Comparison of ENCODE assay signal across 22 mouse cellular contexts in genomic region chr6:134579506-134579905, GRCm38 (mm10). TPM values are rescaled to one million over a fixed set of nuclear protein-coding genes. Genes with fewer than 3 reads are reported as not detected.
DNase-seq lines count a peak whose midpoint lies in the region; TF ChIP-seq lines count a peak whose summit lies in the region.
"Had no signal": no experiment of that assay in that cellular context is flagged by ENCODE, and none has a peak within 500 bp of the region (broad histone marks: within the 10 kb centered on the region; RNA-seq: fewer than 3 reads in every experiment).

No protein-coding gene starts in this region.

- WGBS in kidney, adult 2 months: 98% methylated on average over 4 of the region's 4 CpGs
- 93% methylated on average over 4 of the region's 4 CpGs for WGBS in lung, adult 2 months

- no peaks in the 10 kb centered on the region for H3K36me3 ChIP-seq in kidney, adult 2 months (ENCODE audit: control insufficient read depth, insufficient read depth, low read length)
- H3K36me3 ChIP-seq: embryonic facial prominence, embryonic 13.5 days; embryonic facial prominence, embryonic 15.5 days; forebrain, embryonic 10.5 days; forebrain, embryonic 12.5 days; G1E had no signal

- H3K4me1 ChIP-seq in kidney, adult 2 months (ENCODE audit: control insufficient read depth, insufficient read depth, low read length): no peaks in the 10 kb centered on the region
- peaks cover 9% of the 10 kb centered on the region for H3K4me1 ChIP-seq in lung, adult 2 months (ENCODE audit: control insufficient read depth, insufficient read depth, low read length)
- H3K4me1 ChIP-seq: embryonic facial prominence, embryonic 13.5 days; embryonic facial prominence, embryonic 15.5 days; forebrain, embryonic 10.5 days had no signal

- H3K4me3 ChIP-seq in kidney, adult 2 months (ENCODE audit: insufficient read depth, low read depth, low read length): no peak overlapping the region
- H3K4me3 ChIP-seq in lung, adult 2 months (replicated peaks; ENCODE audit: extremely low read depth, low read depth, low read length): no peak overlapping the region
- H3K4me3 ChIP-seq: embryonic facial prominence, embryonic 13.5 days; embryonic facial prominence, embryonic 15.5 days; erythroblast, embryonic 14.5 days; forebrain, embryonic 10.5 days; forebrain, embryonic 12.5 days had no signal

- no peak for TF ChIP-seq CTCF in kidney, adult 2 months (conservative IDR thresholded peaks at IDR 0.05; ENCODE audit: insufficient read depth, insufficient read length, low read depth, low read length)
- TF ChIP-seq CTCF in lung, adult 2 months (IDR thresholded peaks at IDR 0.05; ENCODE audit: insufficient read depth, low read length): no peak

- DNase-seq in ES-CJ7 (ENCODE audit: low read depth, low spot score) (peak; percentile 35), R1 (ENCODE audit: low read depth, low spot score) (peak; percentile 88)
- DNase-seq in kidney, adult 2 months: no peak
- DNase-seq in lung, adult 2 months: no peak
- DNase-seq in cerebellum, adult 9-10 months: no peak
- DNase-seq: adrenal gland, adult 8-10 months; adrenal gland, postnatal 14 days; adrenal gland, postnatal 36 days; cerebellum, adult 11-12 months; cerebellum, adult 2 months; cerebellum, adult 9-11 months; cerebellum, postnatal 14 days; cerebellum, postnatal 36 days; embryo, embryonic 11 days had no signal

- no peak for TF ChIP-seq POLR2A in kidney, adult 2 months (IDR thresholded peaks at IDR 0.05; ENCODE audit: low read depth, low read length)
- TF ChIP-seq POLR2A in lung, adult 2 months (IDR thresholded peaks at IDR 0.05; ENCODE audit: borderline replicate concordance, extremely low read depth, low read depth, low read length): no peak

- H3K27ac ChIP-seq in kidney, adult 2 months (ENCODE audit: insufficient read depth, low read depth, low read length): no peak overlapping the region
- H3K27ac ChIP-seq: embryonic facial prominence, embryonic 13.5 days; embryonic facial prominence, embryonic 15.5 days; forebrain, embryonic 10.5 days; forebrain, embryonic 12.5 days had no signal

- H3K27me3 ChIP-seq in kidney, adult 2 months (replicated peaks; ENCODE audit: control insufficient read depth, insufficient read depth, low read length): no peaks in the 10 kb centered on the region
- H3K27me3 ChIP-seq: embryonic facial prominence, embryonic 13.5 days; embryonic facial prominence, embryonic 15.5 days; forebrain, embryonic 12.5 days had no signal

RNA-seq across cellular contexts. Expression of gene Lrp6, which starts 12.7 kb away (rescaled TPM):
- 39.6 and 46.0 TPM in 2 replicates for polyA plus RNA-seq in kidney, adult 2 months (2012; rRNA removed)
- 30.8 and 38.3 TPM in 2 replicates for polyA plus RNA-seq in lung, adult 2 months (2012; rRNA removed)

RNA-seq across cellular contexts. Expression of gene Mansc1, which starts 52.8 kb away (rescaled TPM):
- polyA plus RNA-seq in kidney, adult 2 months (2012; rRNA removed): 8.8 and 9.6 TPM in 2 replicates
- polyA plus RNA-seq in lung, adult 2 months (2012; rRNA removed): 9.5 and 11.8 TPM in 2 replicates
- polyA plus RNA-seq: C2C12; erythroblast, embryonic 14.5 days; G1E; Patski had no signal

RNA-seq across cellular contexts. Expression of gene Borcs5, which starts 59.8 kb away (rescaled TPM):
- 14.5 and 15.1 TPM in 2 replicates for polyA plus RNA-seq in kidney, adult 2 months (2012; rRNA removed)
- polyA plus RNA-seq in lung, adult 2 months (2012; rRNA removed): 11.1 and 11.5 TPM in 2 replicates

Comparison
In these comparisons a context has a peak if more than half of its experiments do, and no peak if none do; other contexts are left out.
1. DNase-seq: peak in ES-CJ7 (single experiment) and R1 (single experiment); none in kidney, adult 2 months (single experiment), lung, adult 2 months (single experiment) and cerebellum, adult 9-10 months (single experiment).